Mouse (Mus musculus): ENCODE measurements around the gene Pcsk1n.
"Not testable (repeated sequence)": the region's sequence is repeated elsewhere in the genome, so short reads cannot be mapped to it uniquely, and the experiment has no call there.

Gene Pcsk1n

GRCm38 (mm10) chrX:7919601-7920383, at the start of gene Pcsk1n:
Gene Pcsk1n, plus strand, starts transcription at chrX:7919822.
- peak; percentile 75 for DNase-seq

- DNase-seq: no peak
These were observed 49.8 kb upstream of the Pcsk1n start for GRCm38 (mm10) chrX:7869826-7870225.

- peak; percentile 94 for DNase-seq
These were observed 41.6 kb upstream of the Pcsk1n start, which contains the start of gene Pim2 for GRCm38 (mm10) chrX:7878007-7878419. Gene Pim2, plus strand, starts transcription at chrX:7878262.

GRCm38 (mm10) chrX:7878495-7878894, 41.1 kb upstream of the Pcsk1n start:
- peak; percentile 69 for DNase-seq

GRCm38 (mm10) chrX:7879819-7880218, 39.8 kb upstream of the Pcsk1n start:
- peak; percentile 87 for DNase-seq

GRCm38 (mm10) chrX:7883841-7884567, 35.6 kb upstream of the Pcsk1n start, which contains the start of gene Slc35a2:
Gene Slc35a2, plus strand, starts transcription at chrX:7884028.
- DNase-seq: peak; percentile 91

- DNase-seq: peak; percentile 39
These were observed 21.4 kb upstream of the Pcsk1n start for GRCm38 (mm10) chrX:7898211-7898610.

GRCm38 (mm10) chrX:7898880-7899874, 20.4 kb upstream of the Pcsk1n start, which contains the start of the genes Pqbp1 and Timm17b:
Gene Pqbp1, minus strand, starts transcription at chrX:7899269.
Gene Timm17b, plus strand, starts transcription at chrX:7899357.
- peak; percentile 95 for DNase-seq

GRCm38 (mm10) chrX:7904441-7904840, 15.2 kb upstream of the Pcsk1n start:
- no peak for DNase-seq

- no peak for DNase-seq
These were observed 11.9 kb upstream of the Pcsk1n start, which contains the start of gene Gm10491 for GRCm38 (mm10) chrX:7907735-7908134. Gene Gm10491, minus strand, starts transcription at chrX:7907835.

- DNase-seq: not testable (repeated sequence)
These were observed 10.4 kb upstream of the Pcsk1n start, which contains the start of gene Gm10490 for GRCm38 (mm10) chrX:7909242-7909641. Gene Gm10490, plus strand, starts transcription at chrX:7909542.

GRCm38 (mm10) chrX:7910473-7910872, 9.1 kb upstream of the Pcsk1n start:
- DNase-seq: no peak

GRCm38 (mm10) chrX:7915669-7916068, 4.0 kb upstream of the Pcsk1n start:
- DNase-seq: not testable (repeated sequence)

GRCm38 (mm10) chrX:7917960-7918359, 1.7 kb upstream of the Pcsk1n start:
- DNase-seq: not testable (repeated sequence)

- peak; percentile 40 for DNase-seq
These were observed 2.4 kb downstream of the Pcsk1n start for GRCm38 (mm10) chrX:7922032-7922431.

- no peak for DNase-seq
These were observed 6.6 kb downstream of the Pcsk1n start for GRCm38 (mm10) chrX:7926266-7926665.

- DNase-seq: no peak
These were observed 7.5 kb downstream of the Pcsk1n start for GRCm38 (mm10) chrX:7927116-7927515.

GRCm38 (mm10) chrX:7928270-7928790, 8.7 kb downstream of the Pcsk1n start, which contains the start of gene Eras:
Gene Eras, minus strand, starts transcription at chrX:7928607.
- no peak for DNase-seq

- no peak for DNase-seq
These were observed 17.3 kb downstream of the Pcsk1n start for GRCm38 (mm10) chrX:7936874-7937273.

GRCm38 (mm10) chrX:7937667-7938066, 18.0 kb downstream of the Pcsk1n start:
- no peak for DNase-seq

GRCm38 (mm10) chrX:7945618-7946017, 26.0 kb downstream of the Pcsk1n start:
- DNase-seq: no peak

Measured in cerebellum, adult 9-11 months (tissue).